Mouse (Mus musculus): ENCODE measurements at regions not wholly inside any gene's neighbourhood (a gene's known extent, or its start where the extent isn't known, plus 50 kb on each side); places are given as distances from the start of the nearest gene placed in this dataset.
A peak's percentile ranks its signal among the peaks of the same experiment; 100 is the strongest.

GRCm38 (mm10) chrX:104762377-104762776 lies 91.5 kb upstream of the Zdhhc15 start:
- DNase-seq = no peak

DNA sequence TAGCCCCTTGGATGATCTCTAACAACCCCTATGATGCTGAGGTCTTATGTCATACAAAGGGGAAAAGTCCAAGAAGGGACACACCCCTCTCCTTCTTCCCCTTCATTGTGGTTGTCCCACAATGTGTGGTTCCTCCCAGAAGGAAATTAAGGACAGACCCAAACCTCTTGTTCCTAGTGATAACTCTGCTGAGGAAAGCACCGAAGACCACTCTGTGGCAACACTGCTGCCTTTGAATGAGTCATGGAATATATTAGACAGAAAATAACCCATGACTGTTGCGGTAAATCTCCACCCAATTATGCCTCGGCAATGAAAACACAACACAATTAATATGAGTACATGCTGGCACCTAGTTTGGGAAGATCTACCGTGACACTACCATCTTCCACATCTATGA lies 89.4 kb upstream of the Zdhhc15 start:
- DNase-seq = no peak

- peak; percentile 1 for DNase-seq
Measured at GRCm38 (mm10) chrX:104749356-104749755, 78.5 kb upstream of the Zdhhc15 start.

All from kidney, adult 9 months (tissue).